Mouse (Mus musculus) spleen, postnatal 36 days (tissue): ENCODE results near the gene Nit1.
"Not testable (repeated sequence)": the region's sequence is repeated elsewhere in the genome, so short reads cannot be mapped to it uniquely, and the experiment has no call there.

Source experiments
- DNase-seq, 2 experiments: peaks; one replicate each; pipeline ENCODE4 v3.0.0; 2022; ENCODE audit warnings: low spot score in 2 of 2, mixed read lengths in 1 of 2

The Nit1 gene

GRCm38 (mm10) chr1:171355812-171356340, 10.4 kb upstream of the Nit1 start:
- DNase-seq, result peak; percentile 27 to 37

GRCm38 (mm10) chr1:171349210-171349609, 3.8 kb upstream of the Nit1 start:
- no peak for DNase-seq

- no peak for DNase-seq
Observed at GRCm38 (mm10) chr1:171348665-171349064, 3.2 kb upstream of the Nit1 start.

GRCm38 (mm10) chr1:171346095-171346450, 627 bp upstream of the Nit1 start:
- DNase-seq, result no peak

GRCm38 (mm10) chr1:171344715-171345114, 731 bp downstream of the Nit1 start:
- no peak for DNase-seq

- no peak for DNase-seq
Observed at GRCm38 (mm10) chr1:171343922-171344677, 1.3 kb downstream of the Nit1 start.

GRCm38 (mm10) chr1:171342262-171343207, 2.9 kb downstream of the Nit1 start:
- DNase-seq, result no peak

- DNase-seq, result no peak
Observed at GRCm38 (mm10) chr1:171330216-171330560, 15.3 kb downstream of the Nit1 start.

- DNase-seq, result peak; percentile 13 to 39
Observed at GRCm38 (mm10) chr1:171329433-171330215, 15.8 kb downstream of the Nit1 start.

GRCm38 (mm10) chr1:171328839-171329432, 16.5 kb downstream of the Nit1 start, which contains the start of gene Dedd:
Dedd (plus strand) TSS chr1:171329145.
- peak; percentile 91 to 92 for DNase-seq

GRCm38 (mm10) chr1:171328244-171328643, 17.2 kb downstream of the Nit1 start:
- no peak for DNase-seq

- not testable (repeated sequence) for DNase-seq
Observed at GRCm38 (mm10) chr1:171326588-171326987, 18.9 kb downstream of the Nit1 start.

GRCm38 (mm10) chr1:171325571-171325970, 19.9 kb downstream of the Nit1 start:
- DNase-seq, result no peak

- DNase-seq, result no peak
Observed at GRCm38 (mm10) chr1:171322012-171322411, 23.4 kb downstream of the Nit1 start.

GRCm38 (mm10) chr1:171321415-171321814, 24.0 kb downstream of the Nit1 start:
- DNase-seq, result no peak

- DNase-seq, result no peak
Observed at GRCm38 (mm10) chr1:171320151-171320550, 25.3 kb downstream of the Nit1 start.

- no peak for DNase-seq
Observed at GRCm38 (mm10) chr1:171319748-171320147, 25.7 kb downstream of the Nit1 start.

- no peak for DNase-seq
Observed at GRCm38 (mm10) chr1:171309321-171309720, 36.1 kb downstream of the Nit1 start.

GRCm38 (mm10) chr1:171306157-171306556, 39.3 kb downstream of the Nit1 start:
- not testable (repeated sequence) for DNase-seq

GRCm38 (mm10) chr1:171298226-171298625, 47.2 kb downstream of the Nit1 start:
- no peak for DNase-seq

- DNase-seq, result no peak
Observed at GRCm38 (mm10) chr1:171295063-171295402, 50.4 kb downstream of the Nit1 start.
